Mouse (Mus musculus) forebrain, embryonic 12.5 days (tissue): Measurements from ENCODE around the gene Eif4e2. TPM values are rescaled to one million over a fixed set of nuclear protein-coding genes. Genes with fewer than 3 reads are reported as not detected.
A peak's percentile ranks its signal among the peaks of the same experiment; 100 is the strongest.

Experiments used
- ATAC-seq: fragments of 200-750 bp; cut with Nextera tagmentation; 2 replicates; pipeline ENCODE4 v1.8.0; 2017; ENCODE audit warnings: moderate TSS enrichment; ENCODE audit not compliant: low FRiP score
- H3K27ac ChIP-seq: fragments of 300-500 bp; sonication (generic); 2 replicates; pipeline ENCODE4 v1.5.1; 2016; ENCODE audit warnings: mild to moderate bottlenecking
- H3K27me3 ChIP-seq: fragments of 300-500 bp; sonication (generic); 2 replicates; pipeline ENCODE4 v1.6.1; 2016; ENCODE audit warnings: mild to moderate bottlenecking
- H3K36me3 ChIP-seq: fragments of 300-500 bp; sonication (generic); replicated peaks from 2 replicates; pipeline ENCODE4 v1.6.1; 2016; ENCODE audit warnings: mild to moderate bottlenecking
- H3K4me1 ChIP-seq: fragments of 300-500 bp; sonication (generic); 2 replicates; pipeline ENCODE4 v1.6.1; 2016
- H3K4me2 ChIP-seq: fragments of 300-500 bp; sonication (generic); 2 replicates; pipeline ENCODE4 v1.6.1; 2016; ENCODE audit warnings: mild to moderate bottlenecking, moderate library complexity
- H3K4me3 ChIP-seq: fragments of 300-500 bp; sonication (generic); replicated peaks from 2 replicates; pipeline ENCODE4 v1.5.1; 2016; ENCODE audit warnings: mild to moderate bottlenecking
- H3K9ac ChIP-seq: fragments of 300-500 bp; sonication (generic); 2 replicates; pipeline ENCODE4 v1.6.1; 2016; ENCODE audit warnings: mild to moderate bottlenecking
- H3K9me3 ChIP-seq: fragments of 300-500 bp; sonication (generic); 2 replicates; pipeline ENCODE4 v1.6.1; 2016
- WGBS: fragments of 180-500 bp; shearing (Covaris S2); methylation state at CpG from one replicate; pipeline ENCODE4 v1.1.7; 2016; 5-methylcytosine and 5-hydroxymethylcytosine counted together
- polyA plus RNA-seq: library from polyadenylated mRNA; unstranded; fragments of >200 nt; fragmentation: Nextera tagmentation; extraction: Ambion mirVana; gene quantifications from 2 replicates; pipeline ENCODE4 v1.2.1, GENCODE M21; 2016

Eif4e2 gene
- polyA plus RNA-seq, 1 experiment from 2014 or later: 134 TPM

DNA sequence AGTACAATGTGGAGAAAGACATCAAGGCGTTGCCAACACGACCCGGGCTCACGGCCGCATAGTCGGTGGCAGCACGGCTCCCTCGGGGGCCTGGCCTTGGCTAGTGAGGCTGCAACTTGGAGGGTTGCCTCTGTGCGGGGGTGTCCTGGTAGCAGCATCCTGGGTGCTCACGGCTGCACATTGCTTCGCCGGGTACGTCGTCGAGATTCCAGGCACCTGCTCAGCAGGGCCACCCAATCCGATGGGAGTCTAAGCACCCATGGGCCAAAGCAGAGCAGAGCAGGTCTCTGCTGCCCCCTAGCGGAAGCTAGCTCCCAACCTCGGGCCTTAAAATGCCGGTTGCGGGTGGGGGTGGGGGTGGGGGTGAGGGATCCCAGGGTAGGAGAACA, 29.0 kb upstream of the Eif4e2 start:
- H3K9ac ChIP-seq: no peak overlapping the region
- ATAC-seq: peak; percentile 18; the same call in 1 of the 2 replicates
- peaks cover 86% of the 10 kb centered on the region for H3K27me3 ChIP-seq
- WGBS: 12% methylated on average over 20 of the region's 20 CpGs
- peaks cover 21% of the 10 kb centered on the region for H3K4me1 ChIP-seq
- H3K4me2 ChIP-seq: peak overlapping the region; percentile 38
- H3K4me3 ChIP-seq: 0 out of 2 replicates have a peak overlapping the region, but pooled peaks have one; percentile 4
- H3K36me3 ChIP-seq: no peaks in the 10 kb centered on the region
- H3K9me3 ChIP-seq: no peaks in the 10 kb centered on the region
- H3K27ac ChIP-seq: no peak overlapping the region

DNA sequence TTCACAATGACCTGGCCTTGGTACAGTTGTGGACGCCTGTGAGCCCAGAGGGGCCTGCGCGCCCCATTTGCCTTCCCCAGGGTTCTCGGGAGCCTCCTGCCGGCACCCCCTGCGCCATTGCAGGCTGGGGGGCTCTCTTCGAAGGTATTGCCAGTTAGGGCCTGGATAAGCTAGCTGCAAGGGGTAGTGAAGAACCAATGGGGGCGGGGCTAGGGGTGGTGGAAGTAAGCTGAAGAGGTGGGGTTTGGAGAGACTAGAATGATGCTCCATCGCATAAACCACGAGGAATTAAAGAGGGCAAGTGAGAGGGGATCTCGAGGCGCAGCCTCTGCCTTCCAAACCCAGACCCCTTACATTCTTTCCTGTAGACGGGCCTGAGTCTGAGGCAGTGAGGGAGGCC, 28.2 kb upstream of the Eif4e2 start:
- Histone ChIP-seq H3K4me1 (peaks cover 21% of the 10 kb centered on the region), H3K4me2 (no peak overlapping the region), H3K27me3 (peaks cover 81% of the 10 kb centered on the region), H3K4me3 (no peak overlapping the region), H3K9ac (no peak overlapping the region), H3K9me3 (no peaks in the 10 kb centered on the region), H3K36me3 (no peaks in the 10 kb centered on the region), H3K27ac (no peak overlapping the region)
- ATAC-seq: no peak; the same call in 1 of the 2 replicates
- WGBS: 14% methylated on average over 13 of the region's 13 CpGs

DNA sequence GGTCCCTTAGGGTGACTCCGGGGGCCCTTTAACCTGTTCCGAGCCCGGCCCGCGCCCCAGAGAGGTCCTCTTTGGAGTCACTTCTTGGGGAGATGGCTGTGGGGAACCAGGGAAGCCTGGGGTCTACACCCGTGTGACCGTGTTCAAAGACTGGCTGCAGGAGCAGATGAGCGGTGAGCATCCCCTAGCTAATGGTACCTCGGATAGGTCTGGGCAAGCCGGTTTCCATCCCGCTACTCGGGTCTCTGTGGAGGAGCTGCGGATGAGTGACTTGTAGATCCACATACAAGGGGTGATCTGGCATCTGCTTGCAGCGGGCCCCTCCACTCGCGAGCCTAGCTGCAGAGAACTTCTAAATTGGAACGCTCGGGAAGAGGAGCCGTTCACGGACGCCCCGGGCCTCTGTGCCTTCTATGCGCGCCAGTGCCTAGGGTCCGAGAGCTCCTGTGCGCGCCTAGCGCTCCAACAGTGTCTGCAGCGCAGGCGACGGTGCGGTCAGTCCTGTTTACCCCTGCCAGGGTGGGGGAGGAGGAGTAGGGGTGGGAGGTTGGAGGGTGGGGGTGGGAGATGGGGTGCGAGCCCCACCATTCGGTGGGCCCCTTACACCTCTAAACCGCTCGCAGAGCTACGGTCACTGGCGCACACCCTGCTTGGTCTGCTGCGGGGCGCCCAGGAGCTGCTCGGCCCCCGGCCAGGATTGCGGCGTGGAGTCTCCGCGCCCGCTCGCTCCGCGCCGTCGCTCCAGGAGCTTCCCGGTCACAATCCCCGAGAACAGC, 27.3 kb upstream of the Eif4e2 start:
- WGBS: under 1% methylated on average over 53 of the region's 54 CpGs
- Histone ChIP-seq H3K9ac (peak overlapping the region; percentile 57), H3K9me3 (no peaks in the 10 kb centered on the region), H3K4me2 (peak overlapping the region; percentile 84), H3K27ac (no peak overlapping the region), H3K4me3 (peak overlapping the region; percentile 44), H3K36me3 (no peaks in the 10 kb centered on the region), H3K27me3 (peaks cover 78% of the 10 kb centered on the region), H3K4me1 (peaks cover 21% of the 10 kb centered on the region)
- peak; percentile 39 for ATAC-seq

GRCm38 (mm10) chr1:87187037-87187355, 26.7 kb upstream of the Eif4e2 start:
- peak overlapping the region; percentile 84 for H3K4me2 ChIP-seq
- H3K27ac ChIP-seq: no peak overlapping the region
- H3K27me3 ChIP-seq: peaks cover 76% of the 10 kb centered on the region
- no peaks in the 10 kb centered on the region for H3K9me3 ChIP-seq
- H3K4me1 ChIP-seq: peaks cover 21% of the 10 kb centered on the region
- peak; percentile 54 for ATAC-seq
- H3K4me3 ChIP-seq: peak overlapping the region; percentile 44
- 0% methylated on average over 15 of the region's 15 CpGs for WGBS
- H3K36me3 ChIP-seq: no peaks in the 10 kb centered on the region
- H3K9ac ChIP-seq: peak overlapping the region; percentile 57

- Histone ChIP-seq H3K9me3 (no peaks in the 10 kb centered on the region), H3K4me2 (no peak within 1 kb of the TSS), H3K27me3 (peaks cover 46% of the 10 kb centered on the region), H3K36me3 (no peaks in the 10 kb centered on the region), H3K4me3 (no peak within 1 kb of the TSS), H3K9ac (no peak within 1 kb of the TSS), H3K4me1 (peaks cover 8% of the 10 kb centered on the region), H3K27ac (no peak within 1 kb of the TSS)
- no peak for ATAC-seq
- 34% methylated on average over 4 of the region's 4 CpGs for WGBS
Measured at GRCm38 (mm10) chr1:87190429-87190828, 23.3 kb upstream of the Eif4e2 start, which contains the start of gene Chrnd. Gene Chrnd (plus strand): TSS chr1:87190607.

- WGBS: 85% methylated on average over 9 of the region's 9 CpGs
Measured at GRCm38 (mm10) chr1:87197296-87197695, 16.4 kb upstream of the Eif4e2 start.

GRCm38 (mm10) chr1:87198119-87199065, 15.3 kb upstream of the Eif4e2 start:
- Histone ChIP-seq H3K27ac (no peak overlapping the region), H3K9me3 (no peaks in the 10 kb centered on the region), H3K27me3 (0 out of 2 replicates have a peak, but pooled peaks cover 9% of the 10 kb centered on the region), H3K4me2 (no peak overlapping the region), H3K4me3 (no peak overlapping the region), H3K9ac (no peak overlapping the region), H3K4me1 (no peaks in the 10 kb centered on the region), H3K36me3 (no peaks in the 10 kb centered on the region)
- 76% methylated on average over 12 of the region's 12 CpGs for WGBS
- ATAC-seq: no peak

More at GRCm38 (mm10) chr1:87197296-87197695, 16.4 kb upstream of the Eif4e2 start:
- no peak for ATAC-seq
- Histone ChIP-seq H3K4me2 (no peak overlapping the region), H3K9me3 (no peaks in the 10 kb centered on the region), H3K4me1 (no peaks in the 10 kb centered on the region), H3K4me3 (no peak overlapping the region), H3K9ac (no peak overlapping the region), H3K36me3 (no peaks in the 10 kb centered on the region), H3K27me3 (0 out of 2 replicates have a peak, but pooled peaks cover 10% of the 10 kb centered on the region), H3K27ac (no peak overlapping the region)

- WGBS: 76% methylated on average over 2 of the region's 2 CpGs
- H3K27me3 ChIP-seq: peaks cover 15% of the 10 kb centered on the region
- no peak for ATAC-seq
- no peaks in the 10 kb centered on the region for H3K36me3 ChIP-seq
- H3K4me3 ChIP-seq: no peak overlapping the region
- no peak overlapping the region for H3K9ac ChIP-seq
- no peaks in the 10 kb centered on the region for H3K9me3 ChIP-seq
- H3K4me1 ChIP-seq: no peaks in the 10 kb centered on the region
- no peak overlapping the region for H3K27ac ChIP-seq
- H3K4me2 ChIP-seq: no peak overlapping the region
Measured at GRCm38 (mm10) chr1:87200811-87201210, 12.9 kb upstream of the Eif4e2 start.

DNA sequence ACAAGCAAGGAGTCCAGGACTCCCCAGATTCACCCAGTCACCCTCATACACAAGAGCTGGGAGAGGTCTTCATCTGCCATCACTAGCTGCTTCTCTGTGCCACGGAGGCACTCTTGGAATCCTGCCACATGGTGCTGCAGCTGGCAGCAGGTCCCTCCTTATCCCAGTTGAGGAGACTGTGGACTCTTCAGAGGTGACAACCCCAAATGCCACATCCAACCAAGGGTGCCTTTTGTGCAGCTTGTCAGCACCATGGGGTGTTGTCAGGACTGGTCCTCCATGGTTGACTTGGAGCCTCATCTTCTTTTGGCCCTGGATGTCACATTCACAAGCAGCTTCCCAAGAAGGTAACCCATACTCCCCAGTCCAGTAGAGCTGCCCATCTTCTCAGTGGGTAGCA, 11.9 kb upstream of the Eif4e2 start:
- Histone ChIP-seq H3K4me3 (no peak overlapping the region), H3K27me3 (peaks cover 25% of the 10 kb centered on the region), H3K4me1 (no peaks in the 10 kb centered on the region), H3K27ac (no peak overlapping the region), H3K9me3 (no peaks in the 10 kb centered on the region), H3K9ac (no peak overlapping the region), H3K4me2 (no peak overlapping the region), H3K36me3 (no peaks in the 10 kb centered on the region)
- no peak for ATAC-seq
- 44% methylated on average over 1 of the region's 1 CpGs for WGBS

GRCm38 (mm10) chr1:87203779-87204178, 9.9 kb upstream of the Eif4e2 start:
- Histone ChIP-seq H3K4me2 (no peak overlapping the region), H3K4me1 (no peaks in the 10 kb centered on the region), H3K4me3 (no peak overlapping the region), H3K27ac (no peak overlapping the region), H3K27me3 (peaks cover 43% of the 10 kb centered on the region), H3K9ac (no peak overlapping the region), H3K9me3 (no peaks in the 10 kb centered on the region), H3K36me3 (no peaks in the 10 kb centered on the region)
- ATAC-seq: no peak
- 80% methylated on average over 5 of the region's 5 CpGs for WGBS

- Histone ChIP-seq H3K27me3 (peaks cover 41% of the 10 kb centered on the region), H3K36me3 (no peaks in the 10 kb centered on the region), H3K27ac (no peak within 1 kb of the TSS), H3K9ac (no peak within 1 kb of the TSS), H3K4me1 (no peaks in the 10 kb centered on the region), H3K4me2 (no peak within 1 kb of the TSS), H3K9me3 (no peaks in the 10 kb centered on the region), H3K4me3 (no peak within 1 kb of the TSS)
- WGBS: 90% methylated on average over 7 of the region's 7 CpGs
- no peak for ATAC-seq
Measured at GRCm38 (mm10) chr1:87204465-87204864, 9.2 kb upstream of the Eif4e2 start, which contains the start of gene Chrng. Gene Chrng (plus strand): TSS chr1:87204657.

- 73% methylated on average over 6 of the region's 6 CpGs for WGBS
- Histone ChIP-seq H3K4me2 (no peak overlapping the region), H3K27me3 (peaks cover 44% of the 10 kb centered on the region), H3K4me3 (no peak overlapping the region), H3K9me3 (no peaks in the 10 kb centered on the region), H3K27ac (no peak overlapping the region), H3K4me1 (no peaks in the 10 kb centered on the region), H3K36me3 (no peaks in the 10 kb centered on the region), H3K9ac (no peak overlapping the region)
- ATAC-seq: no peak
Measured at GRCm38 (mm10) chr1:87205038-87205437, 8.7 kb upstream of the Eif4e2 start.
